Mouse (Mus musculus): Measurements from ENCODE around the gene Idua. TPM values are rescaled to one million over a fixed set of nuclear protein-coding genes. Genes with fewer than 3 reads are reported as not detected.
A peak's percentile ranks its signal among the peaks of the same experiment; 100 is the strongest.

The Idua gene
- polyA plus RNA-seq, 1 experiment: 9.1 TPM

GRCm38 (mm10) chr5:108689091-108689490 lies 29.0 kb downstream of the Idua start:
- Histone ChIP-seq H3K27me3 (replicated peaks; ENCODE audit: control insufficient read depth, insufficient read depth, low read length) (no peaks in the 10 kb centered on the region), H3K4me1 (ENCODE audit: control insufficient read depth, insufficient read depth, low read length) (peaks cover 3% of the 10 kb centered on the region; the same call in 1 of the 2 replicates), H3K4me3 (ENCODE audit: insufficient read depth, low read depth, low read length) (no peak overlapping the region), H3K27ac (ENCODE audit: insufficient read depth, low read depth, low read length) (no peak overlapping the region), H3K36me3 (ENCODE audit: control insufficient read depth, insufficient read depth, low read length) (no peaks in the 10 kb centered on the region)
- 81% methylated on average over 5 of the region's 5 CpGs for WGBS
- DNase-seq: no peak
- TF ChIP-seq CTCF (conservative IDR thresholded peaks at IDR 0.05; ENCODE audit: insufficient read depth, insufficient read length, low read depth, low read length): no peak
- TF ChIP-seq POLR2A (IDR thresholded peaks at IDR 0.05; ENCODE audit: low read depth, low read length): no peak

GRCm38 (mm10) chr5:108691152-108691551 lies 31.0 kb downstream of the Idua start:
- Histone ChIP-seq H3K27me3 (replicated peaks; ENCODE audit: control insufficient read depth, insufficient read depth, low read length) (no peaks in the 10 kb centered on the region), H3K4me1 (ENCODE audit: control insufficient read depth, insufficient read depth, low read length) (peaks cover 3% of the 10 kb centered on the region; the same call in 1 of the 2 replicates), H3K27ac (ENCODE audit: insufficient read depth, low read depth, low read length) (no peak overlapping the region), H3K4me3 (ENCODE audit: insufficient read depth, low read depth, low read length) (no peak overlapping the region), H3K36me3 (ENCODE audit: control insufficient read depth, insufficient read depth, low read length) (no peaks in the 10 kb centered on the region)
- no peak for TF ChIP-seq POLR2A (IDR thresholded peaks at IDR 0.05; ENCODE audit: low read depth, low read length)
- TF ChIP-seq CTCF (conservative IDR thresholded peaks at IDR 0.05; ENCODE audit: insufficient read depth, insufficient read length, low read depth, low read length): 0 out of 2 replicates have a peak, but pooled peaks have one; percentile 14
- WGBS: 73% methylated on average over 4 of the region's 4 CpGs
- no peak for DNase-seq

GRCm38 (mm10) chr5:108692271-108692670 lies 32.1 kb downstream of the Idua start, which contains the start of gene Fgfrl1:
Gene Fgfrl1, plus strand, starts transcription at chr5:108692382.
- H3K36me3 ChIP-seq (ENCODE audit: control insufficient read depth, insufficient read depth, low read length): no peaks in the 10 kb centered on the region
- peak; percentile 83 for DNase-seq
- peak within 1 kb of the TSS; percentile 55 for H3K4me3 ChIP-seq (ENCODE audit: insufficient read depth, low read depth, low read length)
- WGBS: 2% methylated on average over 17 of the region's 18 CpGs
- peaks cover 3% of the 10 kb centered on the region; the same call in 1 of the 2 replicates for H3K4me1 ChIP-seq (ENCODE audit: control insufficient read depth, insufficient read depth, low read length)
- no peak within 1 kb of the TSS for H3K27ac ChIP-seq (ENCODE audit: insufficient read depth, low read depth, low read length)
- TF ChIP-seq POLR2A (IDR thresholded peaks at IDR 0.05; ENCODE audit: low read depth, low read length): no peak
- TF ChIP-seq CTCF (conservative IDR thresholded peaks at IDR 0.05; ENCODE audit: insufficient read depth, insufficient read length, low read depth, low read length): peak; percentile 54
- no peaks in the 10 kb centered on the region for H3K27me3 ChIP-seq (replicated peaks; ENCODE audit: control insufficient read depth, insufficient read depth, low read length)

- WGBS: under 1% methylated on average over 43 of the region's 43 CpGs
- H3K36me3 ChIP-seq (ENCODE audit: control insufficient read depth, insufficient read depth, low read length): no peaks in the 10 kb centered on the region
- H3K4me1 ChIP-seq (ENCODE audit: control insufficient read depth, insufficient read depth, low read length): peaks cover 3% of the 10 kb centered on the region; the same call in 1 of the 2 replicates
- TF ChIP-seq POLR2A (IDR thresholded peaks at IDR 0.05; ENCODE audit: low read depth, low read length) (no peak), CTCF (conservative IDR thresholded peaks at IDR 0.05; ENCODE audit: insufficient read depth, insufficient read length, low read depth, low read length) (no peak)
- no peak overlapping the region for H3K27ac ChIP-seq (ENCODE audit: insufficient read depth, low read depth, low read length)
- no peaks in the 10 kb centered on the region for H3K27me3 ChIP-seq (replicated peaks; ENCODE audit: control insufficient read depth, insufficient read depth, low read length)
- peak; percentile 91 for DNase-seq
- H3K4me3 ChIP-seq (ENCODE audit: insufficient read depth, low read depth, low read length): peak overlapping the region; percentile 77
Observed at GRCm38 (mm10) chr5:108693872-108694288, 33.7 kb downstream of the Idua start.

GRCm38 (mm10) chr5:108694352-108695261 lies 34.5 kb downstream of the Idua start:
- DNase-seq: peak; percentile 74
- under 1% methylated on average over 97 of the region's 99 CpGs for WGBS

GRCm38 (mm10) chr5:108695861-108696260 lies 35.7 kb downstream of the Idua start:
- Histone ChIP-seq H3K27ac (ENCODE audit: insufficient read depth, low read depth, low read length) (no peak overlapping the region), H3K4me1 (ENCODE audit: control insufficient read depth, insufficient read depth, low read length) (peaks cover 3% of the 10 kb centered on the region; the same call in 1 of the 2 replicates)

More at GRCm38 (mm10) chr5:108694352-108695261, 34.5 kb downstream of the Idua start:
- Histone ChIP-seq H3K36me3 (ENCODE audit: control insufficient read depth, insufficient read depth, low read length) (no peaks in the 10 kb centered on the region), H3K4me1 (ENCODE audit: control insufficient read depth, insufficient read depth, low read length) (peaks cover 3% of the 10 kb centered on the region; the same call in 1 of the 2 replicates), H3K27me3 (replicated peaks; ENCODE audit: control insufficient read depth, insufficient read depth, low read length) (no peaks in the 10 kb centered on the region), H3K4me3 (ENCODE audit: insufficient read depth, low read depth, low read length) (peak overlapping the region; percentile 77), H3K27ac (ENCODE audit: insufficient read depth, low read depth, low read length) (no peak overlapping the region)
- TF ChIP-seq CTCF (conservative IDR thresholded peaks at IDR 0.05; ENCODE audit: insufficient read depth, insufficient read length, low read depth, low read length) (no peak), POLR2A (IDR thresholded peaks at IDR 0.05; ENCODE audit: low read depth, low read length) (no peak)

GRCm38 (mm10) chr5:108696542-108696941 lies 36.4 kb downstream of the Idua start:
- 61% methylated on average over 3 of the region's 3 CpGs for WGBS
- H3K4me3 ChIP-seq (ENCODE audit: insufficient read depth, low read depth, low read length): no peak overlapping the region
- H3K27me3 ChIP-seq (replicated peaks; ENCODE audit: control insufficient read depth, insufficient read depth, low read length): no peaks in the 10 kb centered on the region
- H3K27ac ChIP-seq (ENCODE audit: insufficient read depth, low read depth, low read length): no peak overlapping the region
- TF ChIP-seq POLR2A (IDR thresholded peaks at IDR 0.05; ENCODE audit: low read depth, low read length) (no peak), CTCF (conservative IDR thresholded peaks at IDR 0.05; ENCODE audit: insufficient read depth, insufficient read length, low read depth, low read length) (no peak)
- H3K4me1 ChIP-seq (ENCODE audit: control insufficient read depth, insufficient read depth, low read length): peaks cover 3% of the 10 kb centered on the region; the same call in 1 of the 2 replicates
- no peak for DNase-seq
- no peaks in the 10 kb centered on the region for H3K36me3 ChIP-seq (ENCODE audit: control insufficient read depth, insufficient read depth, low read length)

More at GRCm38 (mm10) chr5:108695861-108696260, 35.7 kb downstream of the Idua start:
- no peaks in the 10 kb centered on the region for H3K27me3 ChIP-seq (replicated peaks; ENCODE audit: control insufficient read depth, insufficient read depth, low read length)
- 97% methylated on average over 12 of the region's 12 CpGs for WGBS
- TF ChIP-seq POLR2A (IDR thresholded peaks at IDR 0.05; ENCODE audit: low read depth, low read length): no peak
- TF ChIP-seq CTCF (conservative IDR thresholded peaks at IDR 0.05; ENCODE audit: insufficient read depth, insufficient read length, low read depth, low read length): no peak
- H3K36me3 ChIP-seq (ENCODE audit: control insufficient read depth, insufficient read depth, low read length): no peaks in the 10 kb centered on the region
- no peak for DNase-seq
- H3K4me3 ChIP-seq (ENCODE audit: insufficient read depth, low read depth, low read length): no peak overlapping the region
